Mouse (Mus musculus): ENCODE measurements around the gene Gnb5. TPM values are rescaled to one million over a fixed set of nuclear protein-coding genes. Genes with fewer than 3 reads are reported as not detected.

The Gnb5 gene
- polyA plus RNA-seq, 1 experiment from 2014 or later, result 53.2 TPM

DNA sequence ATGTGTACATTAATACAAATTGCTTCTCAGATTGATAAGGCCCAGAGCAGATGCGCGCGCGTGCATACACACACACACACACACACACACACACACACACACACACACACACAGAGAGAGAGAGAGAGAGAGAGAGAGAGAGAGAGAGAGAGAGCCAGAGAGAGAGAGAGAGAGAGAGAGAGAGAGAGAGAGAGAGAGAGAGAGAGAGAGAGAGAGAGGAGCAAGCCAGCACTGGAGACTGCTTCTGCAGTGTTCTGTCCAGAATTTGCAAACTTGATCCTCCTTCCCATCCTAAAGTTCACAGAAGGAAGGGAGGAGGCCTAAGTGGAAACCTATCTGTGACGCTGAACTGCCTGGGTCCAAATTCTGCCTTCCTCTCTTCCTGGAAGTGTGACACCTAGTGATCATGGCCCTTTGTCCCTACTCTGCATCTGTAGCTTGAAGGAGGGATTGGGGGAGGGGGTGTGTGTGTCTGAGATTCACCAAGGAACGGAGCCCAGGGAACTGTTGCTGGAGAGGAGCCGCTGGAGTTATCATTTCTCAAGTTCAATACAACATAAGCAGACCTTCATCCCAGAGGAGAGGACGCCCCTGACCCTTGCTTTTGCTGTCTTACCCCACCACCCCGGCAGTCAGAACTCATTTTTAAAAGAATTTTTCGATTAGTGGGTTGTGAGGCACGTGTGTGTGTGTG lies 7.2 kb downstream of the Gnb5 start:
- Histone ChIP-seq H3K4me1 (ENCODE audit: control insufficient read depth, insufficient read depth, low read length) (peaks cover 10% of the 10 kb centered on the region), H3K27ac (ENCODE audit: low read depth, low read length) (peak overlapping the region; percentile 76; the same call in 1 of the 2 replicates), H3K9ac (ENCODE audit: low read length) (peak overlapping the region; percentile 79), H3K9me3 (replicated peaks; ENCODE audit: control insufficient read depth, low read length) (no peaks in the 10 kb centered on the region), H3K4me2 (ENCODE audit: low read length) (peak overlapping the region; percentile 94), H3K4me3 (ENCODE audit: low read depth, low read length) (peak overlapping the region; percentile 73), H3K27me3 (replicated peaks; ENCODE audit: control insufficient read depth, insufficient read depth, low read length) (no peaks in the 10 kb centered on the region), H3K36me3 (ENCODE audit: control insufficient read depth, insufficient read depth, low read length) (no peaks in the 10 kb centered on the region)
- 34% methylated on average over 11 of the region's 11 CpGs for WGBS
- peak; percentile 63 for DNase-seq (ENCODE audit: low spot score)
- peak; percentile 32 for ATAC-seq

DNA sequence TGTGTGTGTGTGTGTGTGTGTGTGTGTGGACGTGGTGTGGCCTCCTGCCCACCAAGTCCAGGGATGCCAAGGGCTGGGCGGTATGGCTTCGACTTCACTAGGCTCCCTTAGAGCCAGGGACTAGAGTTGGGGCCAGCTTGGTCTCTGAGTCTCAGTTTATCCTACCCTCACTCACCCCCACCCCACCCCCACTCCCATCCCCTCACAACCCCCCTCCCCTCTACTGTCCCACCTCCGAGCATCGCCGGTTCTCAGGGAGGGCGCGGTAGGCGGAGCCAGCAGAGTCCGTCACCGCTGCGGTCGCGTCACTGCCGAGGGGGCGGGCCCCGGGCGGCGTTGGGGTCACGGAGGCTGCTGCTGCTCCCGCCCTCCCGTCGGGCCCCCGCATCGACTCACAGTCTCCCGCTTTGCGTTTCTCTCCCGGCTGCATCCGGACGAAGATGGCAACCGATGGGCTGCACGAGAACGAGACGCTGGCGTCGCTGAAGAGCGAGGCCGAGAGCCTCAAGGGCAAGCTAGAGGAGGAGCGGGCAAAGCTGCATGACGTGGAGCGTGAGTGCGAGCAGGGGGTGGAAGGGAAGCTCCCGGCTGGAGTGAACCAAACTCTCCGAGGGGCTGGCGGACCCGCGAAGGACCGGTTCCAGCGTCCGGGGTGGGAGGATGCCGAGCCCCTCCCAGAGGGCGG lies 7.9 kb downstream of the Gnb5 start:
- peak; percentile 76 for DNase-seq (ENCODE audit: low spot score)
- Histone ChIP-seq H3K4me3 (ENCODE audit: low read depth, low read length) (peak overlapping the region; percentile 73), H3K36me3 (ENCODE audit: control insufficient read depth, insufficient read depth, low read length) (no peaks in the 10 kb centered on the region), H3K27ac (ENCODE audit: low read depth, low read length) (peak overlapping the region; percentile 76), H3K27me3 (replicated peaks; ENCODE audit: control insufficient read depth, insufficient read depth, low read length) (no peaks in the 10 kb centered on the region), H3K4me1 (ENCODE audit: control insufficient read depth, insufficient read depth, low read length) (peaks cover 10% of the 10 kb centered on the region), H3K9ac (ENCODE audit: low read length) (peak overlapping the region; percentile 79), H3K4me2 (ENCODE audit: low read length) (peak overlapping the region; percentile 94), H3K9me3 (replicated peaks; ENCODE audit: control insufficient read depth, low read length) (no peaks in the 10 kb centered on the region)
- under 1% methylated on average over 48 of the region's 52 CpGs for WGBS
- ATAC-seq, result peak; percentile 90

DNA sequence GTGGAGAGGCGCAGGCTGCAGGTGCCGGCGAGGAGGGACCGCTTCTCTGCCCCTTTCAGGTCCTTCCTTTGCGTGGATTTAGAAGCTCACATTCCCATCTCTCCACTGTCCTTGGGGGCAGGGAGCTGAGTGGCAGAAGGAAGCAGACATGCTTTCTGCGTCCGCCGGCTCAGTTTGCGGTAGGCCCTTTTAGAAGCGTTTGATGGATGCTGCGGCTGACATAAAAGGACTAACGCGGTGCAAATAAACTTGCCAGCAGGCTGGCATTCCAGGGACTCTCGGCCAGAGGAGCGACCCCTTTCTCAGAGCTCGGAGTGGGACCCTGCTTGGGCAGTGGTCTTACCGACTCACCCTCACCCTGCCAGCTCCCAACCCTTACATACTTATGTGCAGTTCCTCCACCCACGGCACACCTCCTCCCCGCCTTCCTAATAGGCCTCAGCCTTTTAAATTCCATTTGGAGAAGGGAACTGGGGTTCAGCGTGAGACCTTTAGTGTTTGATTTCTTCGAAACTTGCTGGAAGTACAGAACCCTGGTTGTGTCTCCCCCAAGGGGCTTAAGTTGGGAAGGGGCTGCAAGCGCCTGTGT lies 8.5 kb downstream of the Gnb5 start:
- Histone ChIP-seq H3K9me3 (replicated peaks; ENCODE audit: control insufficient read depth, low read length) (no peaks in the 10 kb centered on the region), H3K4me3 (ENCODE audit: low read depth, low read length) (peak overlapping the region; percentile 73), H3K27me3 (replicated peaks; ENCODE audit: control insufficient read depth, insufficient read depth, low read length) (no peaks in the 10 kb centered on the region), H3K4me1 (ENCODE audit: control insufficient read depth, insufficient read depth, low read length) (peaks cover 10% of the 10 kb centered on the region), H3K36me3 (ENCODE audit: control insufficient read depth, insufficient read depth, low read length) (no peaks in the 10 kb centered on the region), H3K27ac (ENCODE audit: low read depth, low read length) (peak overlapping the region; percentile 76), H3K4me2 (ENCODE audit: low read length) (peak overlapping the region; percentile 94), H3K9ac (ENCODE audit: low read length) (peak overlapping the region; percentile 79)
- 1% methylated on average over 22 of the region's 22 CpGs for WGBS
- ATAC-seq (peak; percentile 38), DNase-seq (ENCODE audit: low spot score) (no peak)

DNA sequence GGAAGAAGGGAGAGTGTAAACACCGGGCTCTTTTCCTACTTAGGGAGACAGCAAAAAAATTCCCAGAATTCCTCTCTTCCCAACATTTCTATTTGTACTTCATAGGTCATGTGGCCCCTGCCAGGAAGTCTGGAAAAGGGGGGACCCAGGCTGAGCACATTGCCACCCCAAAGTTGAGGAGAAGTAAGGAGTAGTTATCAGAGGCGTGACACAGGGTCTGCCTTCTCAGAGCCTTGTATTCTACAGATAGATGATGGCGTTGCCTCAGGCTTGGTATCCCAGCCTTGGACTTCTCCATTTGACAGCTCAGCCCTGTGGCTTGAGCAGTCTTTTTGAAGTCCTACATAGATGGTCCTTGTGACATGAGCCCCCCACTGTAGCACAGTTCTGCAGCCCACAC lies 9.2 kb downstream of the Gnb5 start:
- H3K4me3 ChIP-seq (ENCODE audit: low read depth, low read length), result peak overlapping the region; percentile 73
- ATAC-seq (no peak), DNase-seq (ENCODE audit: low spot score) (no peak)
- H3K4me1 ChIP-seq (ENCODE audit: control insufficient read depth, insufficient read depth, low read length), result peaks cover 10% of the 10 kb centered on the region
- H3K4me2 ChIP-seq (ENCODE audit: low read length), result peak overlapping the region; percentile 94
- no peaks in the 10 kb centered on the region for H3K9me3 ChIP-seq (replicated peaks; ENCODE audit: control insufficient read depth, low read length)
- H3K27ac ChIP-seq (ENCODE audit: low read depth, low read length), result no peak overlapping the region
- no peaks in the 10 kb centered on the region for H3K27me3 ChIP-seq (replicated peaks; ENCODE audit: control insufficient read depth, insufficient read depth, low read length)
- H3K9ac ChIP-seq (ENCODE audit: low read length), result peak overlapping the region; percentile 79; the same call in 1 of the 2 replicates
- H3K36me3 ChIP-seq (ENCODE audit: control insufficient read depth, insufficient read depth, low read length), result no peaks in the 10 kb centered on the region
- 82% methylated on average over 3 of the region's 3 CpGs for WGBS

DNA sequence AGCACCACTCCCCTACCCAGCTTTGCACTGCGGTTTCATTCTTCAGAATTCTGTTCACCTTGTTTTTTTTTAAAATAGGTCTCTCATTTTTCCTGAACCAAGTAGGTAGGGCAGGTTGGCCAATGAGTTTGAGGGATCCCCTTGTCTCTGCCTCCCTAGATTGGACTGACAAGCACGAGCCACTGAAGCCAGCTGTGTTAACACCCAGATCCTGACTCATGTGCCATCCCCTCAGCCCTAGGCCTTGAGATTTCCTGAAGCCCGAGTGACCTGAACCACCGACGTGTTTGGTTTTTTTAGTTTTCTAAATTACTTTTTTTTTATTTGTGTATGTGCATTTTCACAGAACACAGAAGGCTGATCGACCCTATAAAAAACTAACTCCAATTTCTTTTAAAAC lies 10.7 kb downstream of the Gnb5 start:
- H3K36me3 ChIP-seq (ENCODE audit: control insufficient read depth, insufficient read depth, low read length), result no peaks in the 10 kb centered on the region
- no peak overlapping the region for H3K4me2 ChIP-seq (ENCODE audit: low read length)
- no peak overlapping the region for H3K4me3 ChIP-seq (ENCODE audit: low read depth, low read length)
- DNase-seq (ENCODE audit: low spot score) (no peak), ATAC-seq (no peak)
- 93% methylated on average over 6 of the region's 6 CpGs for WGBS
- H3K27me3 ChIP-seq (replicated peaks; ENCODE audit: control insufficient read depth, insufficient read depth, low read length), result no peaks in the 10 kb centered on the region
- no peaks in the 10 kb centered on the region for H3K9me3 ChIP-seq (replicated peaks; ENCODE audit: control insufficient read depth, low read length)
- H3K4me1 ChIP-seq (ENCODE audit: control insufficient read depth, insufficient read depth, low read length), result peaks cover 10% of the 10 kb centered on the region
- no peak overlapping the region for H3K27ac ChIP-seq (ENCODE audit: low read depth, low read length)
- H3K9ac ChIP-seq (ENCODE audit: low read length), result no peak overlapping the region

DNA sequence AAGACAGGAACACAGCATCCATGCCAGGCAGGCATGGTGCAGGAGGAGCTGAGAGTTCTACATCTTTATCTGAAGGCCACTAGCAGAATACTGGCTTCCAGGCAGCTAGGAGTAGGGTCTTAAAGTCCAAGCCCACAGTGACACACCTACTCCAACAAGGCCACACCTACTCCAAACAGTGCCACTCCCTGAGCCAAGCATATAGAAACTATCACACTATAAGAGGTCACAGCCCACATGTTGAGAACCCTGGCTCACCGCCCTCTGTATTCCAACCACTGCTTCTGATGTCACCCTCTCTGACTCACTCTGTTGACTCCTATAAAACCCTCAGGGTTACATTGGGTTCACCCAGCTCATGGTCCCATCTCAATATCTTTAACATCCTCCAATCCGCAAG lies 12.1 kb downstream of the Gnb5 start:
- H3K4me2 ChIP-seq (ENCODE audit: low read length), result no peak overlapping the region
- H3K4me3 ChIP-seq (ENCODE audit: low read depth, low read length), result no peak overlapping the region
- H3K27ac ChIP-seq (ENCODE audit: low read depth, low read length), result no peak overlapping the region
- H3K36me3 ChIP-seq (ENCODE audit: control insufficient read depth, insufficient read depth, low read length), result no peaks in the 10 kb centered on the region
- WGBS, result 98% methylated on average over 2 of the region's 2 CpGs
- H3K27me3 ChIP-seq (replicated peaks; ENCODE audit: control insufficient read depth, insufficient read depth, low read length), result no peaks in the 10 kb centered on the region
- ATAC-seq, result no peak
- no peak for DNase-seq (ENCODE audit: low spot score)
- peaks cover 10% of the 10 kb centered on the region for H3K4me1 ChIP-seq (ENCODE audit: control insufficient read depth, insufficient read depth, low read length)
- H3K9ac ChIP-seq (ENCODE audit: low read length), result no peak overlapping the region
- no peaks in the 10 kb centered on the region for H3K9me3 ChIP-seq (replicated peaks; ENCODE audit: control insufficient read depth, low read length)

DNA sequence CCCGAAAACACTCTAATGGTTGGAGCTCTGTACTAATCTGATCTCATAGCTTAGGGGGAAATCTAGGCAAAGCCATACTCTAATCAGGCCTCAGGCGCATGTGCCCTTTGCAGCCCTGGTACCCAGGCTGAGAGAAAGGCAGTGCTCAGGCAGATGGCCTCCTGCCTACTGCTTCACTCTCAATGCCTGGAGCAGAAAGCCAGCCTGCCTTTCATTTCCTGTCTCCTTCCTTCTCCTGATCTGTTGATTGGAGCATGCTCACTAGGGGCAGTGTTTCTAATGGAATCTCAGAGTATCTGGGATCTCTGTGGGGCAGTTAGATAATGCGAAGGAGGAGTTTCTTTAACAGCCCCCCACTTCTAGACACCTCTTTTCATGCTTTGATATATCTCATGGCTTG lies 13.3 kb downstream of the Gnb5 start:
- H3K4me3 ChIP-seq (ENCODE audit: low read depth, low read length), result no peak overlapping the region
- no peak overlapping the region for H3K27ac ChIP-seq (ENCODE audit: low read depth, low read length)
- H3K9me3 ChIP-seq (replicated peaks; ENCODE audit: control insufficient read depth, low read length), result no peaks in the 10 kb centered on the region
- no peaks in the 10 kb centered on the region for H3K36me3 ChIP-seq (ENCODE audit: control insufficient read depth, insufficient read depth, low read length)
- WGBS, result 79% methylated on average over 3 of the region's 3 CpGs
- no peak overlapping the region for H3K4me2 ChIP-seq (ENCODE audit: low read length)
- no peaks in the 10 kb centered on the region for H3K27me3 ChIP-seq (replicated peaks; ENCODE audit: control insufficient read depth, insufficient read depth, low read length)
- H3K9ac ChIP-seq (ENCODE audit: low read length), result no peak overlapping the region
- ATAC-seq (no peak), DNase-seq (ENCODE audit: low spot score) (no peak)
- H3K4me1 ChIP-seq (ENCODE audit: control insufficient read depth, insufficient read depth, low read length), result peaks cover 10% of the 10 kb centered on the region

DNA sequence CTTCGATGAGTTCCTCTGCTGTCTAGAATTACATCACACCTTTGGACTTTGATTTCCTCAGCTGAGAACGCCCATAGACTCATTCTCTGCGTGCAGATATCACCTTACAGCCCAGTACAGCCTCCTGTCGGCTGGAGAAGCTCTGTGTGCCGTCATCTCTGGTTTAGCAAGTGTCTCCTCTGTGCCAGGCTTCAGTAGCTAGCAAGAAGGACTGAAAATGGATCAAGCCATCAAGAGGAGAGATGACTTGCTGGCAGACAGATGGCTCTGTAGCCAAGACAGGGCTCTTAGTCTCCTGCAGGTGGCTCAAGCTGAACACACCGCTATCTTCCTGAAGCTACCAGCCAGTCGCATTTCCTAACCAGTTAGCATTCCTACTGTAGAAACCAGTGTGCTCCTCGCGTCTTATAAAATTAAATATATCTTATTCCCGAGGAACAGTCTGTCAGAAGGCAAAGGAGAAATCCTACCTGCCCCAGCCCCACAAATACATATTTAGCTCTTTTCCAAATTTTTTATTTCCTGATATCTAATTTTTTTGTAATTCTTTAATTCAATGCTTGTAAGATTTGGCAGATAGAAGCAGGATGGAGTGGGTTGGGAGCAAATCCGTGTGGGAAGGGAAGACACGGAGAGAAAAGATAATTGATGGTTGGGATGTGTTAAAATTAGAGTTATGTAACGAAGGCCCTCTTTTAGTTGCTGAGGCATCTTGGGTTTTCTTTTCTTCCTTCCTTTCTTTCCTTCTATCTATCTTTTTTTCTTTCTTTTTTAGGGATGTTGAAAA lies 16.2 kb downstream of the Gnb5 start:
- Histone ChIP-seq H3K9me3 (replicated peaks; ENCODE audit: control insufficient read depth, low read length) (no peaks in the 10 kb centered on the region), H3K4me2 (ENCODE audit: low read length) (no peak overlapping the region), H3K4me3 (ENCODE audit: low read depth, low read length) (no peak overlapping the region), H3K27me3 (replicated peaks; ENCODE audit: control insufficient read depth, insufficient read depth, low read length) (no peaks in the 10 kb centered on the region), H3K27ac (ENCODE audit: low read depth, low read length) (no peak overlapping the region), H3K4me1 (ENCODE audit: control insufficient read depth, insufficient read depth, low read length) (no peaks in the 10 kb centered on the region), H3K36me3 (ENCODE audit: control insufficient read depth, insufficient read depth, low read length) (peaks cover 6% of the 10 kb centered on the region; the same call in 1 of the 2 replicates), H3K9ac (ENCODE audit: low read length) (no peak overlapping the region)
- ATAC-seq, result no peak
- no peak for DNase-seq (ENCODE audit: low spot score)
- WGBS, result 87% methylated on average over 13 of the region's 13 CpGs
